Mouse (Mus musculus) left cerebral cortex, postnatal 10 days (tissue): ENCODE data around the gene Zfp316. TPM values are rescaled to one million over a fixed set of nuclear protein-coding genes. Genes with fewer than 3 reads are reported as not detected.
A peak's percentile ranks its signal among the peaks of the same experiment; 100 is the strongest.

Experiments
- DNase-seq, 2 experiments: peaks; one replicate each; pipeline ENCODE4 v3.0.0; 2021 to 2022; ENCODE audit warnings: low spot score in 2 of 2, mixed read lengths in 1 of 2; ENCODE audit errors: extremely low spot score in 1 of 2
- intact Hi-C: fragments of 180-260 bp; cut with DNase I; formaldehyde crosslinking; loops from one replicate; pipeline ENCODE4 v1.15.1; 2025
- total RNA-seq, 2 experiments: library from RNA; stranded (reverse); gene quantifications; 2 replicates each; pipeline ENCODE4 v1.2.3; 2021

The Zfp316 gene
- total RNA-seq, 2 experiments from 2014 or later: 22.6 to 23.6 TPM

DNA sequence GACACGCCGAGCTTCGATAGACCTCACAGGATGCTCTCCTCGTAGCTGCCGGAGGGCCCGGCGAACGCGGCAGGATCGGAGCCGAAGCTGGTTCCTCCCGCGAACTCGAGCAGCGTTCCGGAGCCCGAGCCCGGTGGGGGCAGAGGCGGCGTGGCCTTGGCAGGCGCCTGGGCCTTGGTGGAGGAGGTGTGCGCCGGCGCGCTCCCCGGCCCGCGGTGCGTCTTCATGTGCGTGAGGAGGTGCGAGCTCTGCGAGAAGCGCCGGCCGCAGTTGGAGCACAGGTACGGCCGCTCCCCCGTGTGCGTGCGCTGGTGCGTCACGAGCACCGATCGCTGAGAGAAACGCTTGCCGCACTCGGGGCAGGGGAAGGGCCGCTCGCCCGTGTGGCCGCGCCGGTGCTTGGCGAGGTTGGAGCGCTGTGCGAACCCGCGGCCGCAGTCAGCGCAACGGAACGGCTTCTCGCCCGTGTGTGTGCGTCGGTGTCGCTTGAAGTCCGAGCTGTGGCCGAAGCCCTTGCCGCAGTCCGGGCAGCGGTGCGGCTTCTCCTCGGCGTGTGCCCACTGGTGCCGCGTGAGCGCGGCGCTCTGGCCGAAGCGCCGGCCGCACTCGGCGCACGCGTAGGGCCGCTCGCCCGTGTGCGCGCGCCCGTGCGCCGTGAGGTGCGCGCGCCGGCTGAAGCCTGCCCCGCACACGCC is 16.5 kb downstream of the Zfp316 start:
- no peak for DNase-seq
- intact Hi-C loops: no loop called here

DNA sequence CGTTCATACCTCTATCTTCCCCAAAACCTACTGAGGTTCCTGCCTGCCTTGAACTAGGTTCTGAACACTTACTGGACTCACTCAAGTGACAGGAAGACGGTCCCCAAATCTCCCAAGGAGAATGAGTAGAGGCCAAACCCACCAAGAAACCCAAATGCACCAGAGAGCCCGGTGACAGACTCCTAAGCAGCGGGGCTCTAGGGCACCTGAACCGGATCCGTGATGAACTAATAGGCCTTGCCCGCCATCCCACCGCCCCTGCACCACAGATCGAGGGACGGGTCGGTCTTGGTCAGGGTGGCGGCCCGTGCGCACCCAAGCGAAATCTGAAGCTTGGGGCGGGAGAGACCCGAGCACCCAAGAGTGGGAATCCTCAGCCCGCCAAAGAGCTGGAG is 17.0 kb downstream of the Zfp316 start:
- DNase-seq: no peak
- intact Hi-C loops: no loop called here

DNA sequence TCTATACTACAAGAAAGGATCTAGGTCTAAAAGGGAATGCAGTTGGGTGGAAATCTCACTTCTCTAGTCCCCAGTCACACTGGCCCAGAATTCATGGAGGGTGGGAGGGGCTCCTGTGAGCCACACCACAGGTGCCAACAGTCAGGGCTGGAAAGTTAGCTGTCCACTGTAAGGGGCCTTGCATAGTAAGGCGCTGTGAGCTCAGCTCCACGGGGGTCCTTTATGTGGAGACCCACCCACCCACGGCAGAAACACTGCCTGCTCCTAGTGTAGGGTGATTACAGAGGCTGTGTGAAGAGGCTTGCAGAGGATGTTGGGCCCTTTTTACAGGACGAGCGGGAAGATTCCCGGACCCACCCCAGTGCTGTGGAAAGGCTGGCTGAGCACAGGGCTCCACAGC is 17.8 kb downstream of the Zfp316 start:
- intact Hi-C loops: no loop called here
- no peak for DNase-seq

GRCm38 (mm10) chr5:143244926-143245325 is 24.9 kb downstream of the Zfp316 start:
- intact Hi-C loops: no loop called here
- DNase-seq: no peak

DNA sequence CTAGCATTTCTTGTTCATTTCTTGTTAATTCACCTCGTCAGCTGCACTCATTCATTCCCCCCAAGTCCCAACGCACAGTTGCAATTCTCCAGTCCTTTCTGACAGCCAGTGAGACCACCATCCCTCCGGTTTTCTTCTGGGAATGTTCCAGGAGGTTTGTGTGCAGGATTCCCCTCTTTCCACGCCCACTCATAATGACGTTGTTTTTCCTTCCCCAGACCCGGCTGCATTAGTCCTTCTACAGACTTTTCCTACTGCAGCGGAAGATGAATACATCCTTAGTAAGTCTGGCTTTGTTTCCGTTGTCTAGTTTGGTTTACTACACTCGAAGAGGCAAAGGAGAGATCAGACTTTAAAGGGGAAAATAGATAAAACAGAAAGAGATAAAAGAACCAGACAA is 33.8 kb downstream of the Zfp316 start:
- DNase-seq: no peak
- intact Hi-C loops: loop anchor here (5.0 kb wide), 1 partner anchor 71 kb away; no protein-coding TSS in a partner anchor

- intact Hi-C loops: loop anchor here (2.0 to 5.0 kb wide), 2 partner anchors 54 to 72 kb away; partner anchors contain the start of genes Rbak and Spdye4b
- peak; percentile 95 to 96 for DNase-seq
Measured at GRCm38 (mm10) chr5:143235028-143235693, 34.7 kb downstream of the Zfp316 start, which contains the start of gene Zfp12. Gene Zfp12, plus strand, starts transcription at chr5:143235163.

DNA sequence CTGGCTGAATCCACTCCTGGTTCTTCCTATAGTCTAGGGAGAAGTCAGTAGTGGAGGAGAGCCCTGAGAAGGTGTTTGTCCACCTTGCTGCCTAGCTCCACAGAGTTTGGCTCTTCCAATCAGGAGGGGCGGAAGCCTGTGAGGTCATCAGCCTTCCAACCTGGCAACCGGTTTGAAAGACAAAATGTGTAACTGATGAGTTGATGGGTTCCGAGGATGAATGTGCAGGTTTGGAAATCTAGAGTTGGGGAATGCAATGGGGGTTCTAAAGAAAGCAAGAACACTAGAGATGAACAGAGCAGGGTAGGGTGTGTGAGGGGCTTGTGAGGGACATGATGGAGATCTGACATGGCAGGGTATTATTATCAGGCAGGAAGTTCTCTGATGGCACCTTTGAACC is 43.0 kb downstream of the Zfp316 start, which contains the start of gene Spdye4a:
Spdye4a (minus strand) TSS at position 101 of the 400 bp plus-strand sequence.
- no peak for DNase-seq
- intact Hi-C loops: no loop called here

- DNase-seq: no peak
- intact Hi-C loops: no loop called here
Measured at GRCm38 (mm10) chr5:143222287-143222686, 47.5 kb downstream of the Zfp316 start.

GRCm38 (mm10) chr5:143220996-143221395 is 48.8 kb downstream of the Zfp316 start:
- intact Hi-C loops: no loop called here
- DNase-seq: no peak

- DNase-seq: no peak
- intact Hi-C loops: no loop called here
Measured at GRCm38 (mm10) chr5:143213832-143214231, 56.0 kb downstream of the Zfp316 start.

DNA sequence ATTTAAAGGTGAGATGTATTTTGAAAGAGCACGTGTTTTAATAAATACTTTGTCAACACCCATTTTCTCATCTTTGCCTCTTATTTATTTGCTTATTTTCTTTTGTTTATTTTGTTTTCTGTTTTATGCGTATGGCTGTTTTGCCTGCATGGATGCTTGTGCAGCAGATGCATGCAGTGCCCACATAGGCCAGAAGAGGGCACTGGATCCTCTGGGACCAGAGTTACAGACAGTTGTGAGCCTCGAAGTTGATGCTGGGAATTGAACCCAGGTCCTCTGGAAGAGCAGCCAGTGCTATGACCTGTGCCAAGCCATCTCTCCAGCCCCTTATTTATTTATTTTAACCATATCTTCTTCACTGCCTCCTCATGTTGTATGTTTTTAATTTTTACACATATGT is 64.8 kb downstream of the Zfp316 start:
- intact Hi-C loops: no loop called here
- no peak for DNase-seq

Other genes starting within 250 kb of the Zfp316 start
- 10 to 100 TPM; 38.5 to 40.1 TPM for gene Rnf216, start 157.0 kb downstream of the Zfp316 start, total RNA-seq
- under 1 TPM; 0.14 to 0.17 TPM for gene Olfr718-ps1, start 122.4 kb downstream of the Zfp316 start, total RNA-seq
- gene Rbak, start 89.2 kb downstream of the Zfp316 start, total RNA-seq: 10 to 100 TPM; 16.1 to 19.9 TPM
- gene Spdye4b, start 89.0 kb downstream of the Zfp316 start, total RNA-seq: not detected
- gene Spdye4a, start 43.1 kb downstream of the Zfp316 start, total RNA-seq: not detected
- 10 to 100 TPM; 21.8 to 26.6 TPM for gene Zfp12, start 34.9 kb downstream of the Zfp316 start, total RNA-seq
- 10 to 100 TPM; 11.3 to 12.5 TPM for gene Zfp853, start 23.6 kb upstream of the Zfp316 start, total RNA-seq
- gene E130309D02Rik, start 45.3 kb upstream of the Zfp316 start, total RNA-seq: 10 to 100 TPM; 20.0 to 22.1 TPM
- 10 to 100 TPM; 42.5 to 42.8 TPM for gene Zdhhc4, start 59.2 kb upstream of the Zfp316 start, total RNA-seq
- 1 to 10 TPM; 2.0 TPM for gene Grid2ip, start 87.3 kb upstream of the Zfp316 start, total RNA-seq
- 10 to 100 TPM; 47.2 to 47.9 TPM for gene Kdelr2, start 133.8 kb upstream of the Zfp316 start, total RNA-seq
- gene Daglb, start 194.6 kb upstream of the Zfp316 start, total RNA-seq: 10 to 100 TPM; 20.2 to 21.8 TPM